Mouse (Mus musculus): ENCODE data around the gene Eif2a.

Eif2a gene

GRCm38 (mm10) chr3:58525652-58526407, at the start of gene Eif2a, which contains the start of gene Serp1:
TSS of gene Eif2a (plus strand) at chr3:58525821.
TSS of gene Serp1 (minus strand) at chr3:58525892.
- DNase-seq (ENCODE audit: low spot score in 2 of 2), result peak; percentile 95 to 96

DNA sequence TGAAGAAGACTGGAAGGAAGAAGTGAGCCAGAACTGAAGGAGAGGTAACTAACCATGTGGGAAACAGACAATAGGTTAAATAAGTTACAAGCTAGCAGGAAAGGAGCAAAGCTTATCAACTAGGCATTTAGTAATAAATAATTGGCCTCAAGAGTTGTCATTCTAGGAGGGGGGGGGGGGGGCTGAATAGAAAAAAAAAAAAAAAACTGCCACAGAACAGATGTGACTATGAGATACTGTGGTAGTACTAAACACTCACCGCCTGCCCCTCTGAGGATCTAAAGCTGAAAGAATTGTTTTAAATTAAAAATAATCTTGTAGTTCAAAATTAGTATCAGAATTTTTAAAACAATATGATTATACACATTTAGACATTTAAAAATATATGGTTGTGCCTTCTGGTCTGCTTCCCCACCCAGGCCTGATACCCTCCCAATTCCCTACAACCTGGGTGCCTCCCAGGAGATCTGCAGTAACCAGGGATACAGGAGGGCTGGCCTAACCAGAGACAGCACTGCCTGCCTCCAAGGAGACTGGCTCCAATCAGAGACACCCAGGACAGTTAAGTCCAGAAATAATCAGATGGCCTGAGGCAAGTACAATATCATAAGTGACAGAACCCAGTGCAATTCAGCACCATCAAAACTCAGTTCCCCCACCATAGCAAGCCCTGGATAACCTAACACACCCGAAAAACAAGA, 46.7 kb upstream of the Eif2a start:
- DNase-seq (ENCODE audit: low spot score in 2 of 2), result no peak

DNA sequence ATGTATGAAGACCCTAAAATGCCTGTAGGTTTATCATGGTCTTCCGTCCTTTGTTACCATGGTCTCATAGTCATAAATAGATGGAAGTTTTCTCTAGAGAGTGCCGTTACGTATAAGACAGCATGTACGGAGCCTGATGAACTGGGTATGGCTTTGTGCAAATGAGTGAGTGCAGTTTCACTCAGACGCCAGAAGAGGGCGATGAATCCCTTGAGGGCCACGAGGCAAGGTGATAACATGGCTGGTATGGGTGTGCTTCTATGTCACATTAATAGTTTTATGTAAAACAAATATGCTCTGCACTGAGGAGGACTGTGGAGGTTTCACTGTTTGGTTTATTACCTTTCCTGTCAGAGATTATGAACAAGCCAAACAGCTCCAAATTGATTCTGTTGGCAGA, 39.7 kb upstream of the Eif2a start:
- DNase-seq (ENCODE audit: low spot score in 2 of 2), result peak in 1 of 2 experiments; percentile 33

DNA sequence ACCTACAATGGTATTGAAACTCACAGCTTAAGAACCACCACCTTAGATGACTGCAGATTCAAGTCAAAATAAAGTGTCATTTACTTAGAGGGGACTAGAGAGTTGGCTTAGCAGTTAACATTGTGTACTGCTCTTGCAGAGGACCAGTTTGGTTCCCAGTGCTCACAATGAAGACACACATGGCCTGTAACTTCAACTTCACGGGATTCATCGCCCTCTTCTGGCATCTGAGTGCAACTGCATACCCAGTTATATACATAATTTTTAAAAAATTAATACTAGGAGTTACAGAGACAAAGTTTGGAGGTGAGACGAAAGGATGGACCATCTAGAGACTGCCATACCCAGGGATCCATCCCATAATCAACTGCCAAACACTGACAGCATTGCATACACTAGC, 38.5 kb upstream of the Eif2a start:
- DNase-seq (ENCODE audit: low spot score in 2 of 2), result no peak

- no peak for DNase-seq (ENCODE audit: low spot score in 2 of 2)
These were observed 37.4 kb upstream of the Eif2a start for GRCm38 (mm10) chr3:58487999-58488775.

- DNase-seq (ENCODE audit: low spot score in 2 of 2), result peak in 1 of 2 experiments; percentile 19
These were observed 34.8 kb upstream of the Eif2a start for GRCm38 (mm10) chr3:58490787-58491186.

DNA sequence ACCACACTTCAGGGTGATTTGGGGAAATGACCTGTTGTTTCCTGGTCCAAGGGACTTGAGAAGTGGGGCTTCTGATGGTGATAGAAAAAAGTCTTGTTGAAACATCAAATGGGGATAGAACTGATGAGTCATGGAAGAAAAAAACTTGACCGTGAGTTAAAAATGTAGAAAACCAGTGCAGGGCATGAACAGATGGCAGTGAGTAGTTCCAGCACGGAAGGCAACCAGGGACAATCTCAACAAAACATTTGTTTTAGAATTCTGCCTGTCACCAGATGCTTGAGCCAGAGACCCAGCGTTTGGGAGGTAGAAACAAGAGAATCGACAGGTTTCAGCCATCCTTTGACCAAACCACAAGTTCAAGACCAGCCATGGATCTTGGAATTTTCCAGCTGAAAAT, 32.0 kb upstream of the Eif2a start:
- DNase-seq (ENCODE audit: low spot score in 2 of 2), result no peak

- DNase-seq (ENCODE audit: low spot score in 2 of 2), result no peak
These were observed 23.7 kb upstream of the Eif2a start for GRCm38 (mm10) chr3:58501961-58502360.

GRCm38 (mm10) chr3:58503720-58504333, 21.8 kb upstream of the Eif2a start:
- no peak for DNase-seq (ENCODE audit: low spot score in 2 of 2)

DNA sequence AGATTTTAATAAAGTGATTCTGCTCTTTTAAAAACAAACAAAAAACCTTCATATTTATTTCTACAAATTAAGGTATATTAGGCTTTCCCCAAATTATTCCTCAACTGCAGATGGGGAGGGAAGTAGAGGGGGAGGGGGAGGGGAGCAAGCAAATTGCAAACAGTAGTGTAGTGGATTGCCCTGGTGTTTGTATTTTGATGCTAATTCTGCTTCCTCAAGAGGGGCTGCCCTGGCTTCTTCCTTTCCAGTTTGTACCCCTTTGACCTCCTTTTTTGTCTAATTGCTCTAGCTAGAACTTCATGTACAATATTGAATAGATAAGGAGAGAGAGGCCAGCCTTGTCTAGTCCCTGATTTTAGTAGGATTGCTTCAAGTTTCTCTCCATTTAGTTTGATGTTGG, 20.9 kb upstream of the Eif2a start:
- DNase-seq (ENCODE audit: low spot score in 2 of 2), result no peak

DNA sequence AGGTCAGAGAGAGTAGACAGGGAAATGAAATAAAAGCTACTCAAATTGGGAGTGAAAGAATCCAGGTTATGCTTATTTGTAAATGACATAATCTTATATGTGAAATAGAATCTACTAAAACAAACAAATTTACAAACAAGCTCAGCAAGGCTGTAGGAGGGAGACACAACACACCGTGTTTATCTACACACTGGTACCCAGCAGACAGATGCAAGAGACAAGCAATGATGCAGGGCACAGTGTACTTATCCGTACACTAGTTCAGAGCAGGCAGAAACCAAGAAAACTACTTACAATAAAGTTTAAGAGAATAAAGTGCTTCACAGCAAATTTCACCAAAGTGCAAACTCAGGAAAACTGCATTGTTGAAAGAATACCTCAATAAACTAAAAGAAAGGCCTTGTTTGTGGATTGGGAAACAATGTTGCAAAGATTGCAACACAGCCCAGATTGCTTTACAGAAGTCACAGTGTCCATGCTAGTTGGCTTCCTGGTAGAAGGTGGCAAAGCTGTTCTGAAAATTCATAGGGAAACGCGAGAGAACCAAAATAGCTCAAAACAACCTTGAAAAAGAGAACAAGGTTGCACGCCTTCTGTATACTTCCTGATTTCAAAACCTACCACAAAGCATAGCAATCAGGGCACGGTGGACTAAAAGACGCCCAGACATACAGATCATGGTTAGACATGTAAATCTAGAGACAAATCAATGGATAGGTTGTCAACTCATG, 17.4 kb upstream of the Eif2a start:
- no peak for DNase-seq (ENCODE audit: low spot score in 2 of 2)

- peak in 1 of 2 experiments; percentile 17 for DNase-seq (ENCODE audit: low spot score in 2 of 2)
These were observed 14.0 kb upstream of the Eif2a start for GRCm38 (mm10) chr3:58511581-58511980.

DNA sequence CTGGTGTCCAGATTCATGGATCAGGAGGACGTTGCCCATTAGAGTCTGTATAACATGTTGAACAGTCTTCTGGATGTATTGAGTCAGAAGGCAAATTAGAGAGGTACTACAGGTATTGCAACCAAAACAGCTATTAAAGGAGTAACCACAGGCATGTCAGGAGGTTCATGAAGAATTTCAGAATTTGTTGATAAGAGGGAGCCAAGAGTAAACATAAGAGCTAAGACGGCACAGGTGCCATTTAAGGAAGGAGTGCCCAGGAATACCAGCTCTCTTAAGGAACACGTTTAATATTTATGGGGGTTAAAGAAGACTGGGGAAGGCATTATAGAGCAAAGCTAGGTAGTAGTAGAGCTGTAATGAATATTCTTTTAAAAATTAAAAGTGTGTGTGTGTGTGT, 12.9 kb upstream of the Eif2a start:
- DNase-seq (ENCODE audit: low spot score in 2 of 2), result no peak

DNA sequence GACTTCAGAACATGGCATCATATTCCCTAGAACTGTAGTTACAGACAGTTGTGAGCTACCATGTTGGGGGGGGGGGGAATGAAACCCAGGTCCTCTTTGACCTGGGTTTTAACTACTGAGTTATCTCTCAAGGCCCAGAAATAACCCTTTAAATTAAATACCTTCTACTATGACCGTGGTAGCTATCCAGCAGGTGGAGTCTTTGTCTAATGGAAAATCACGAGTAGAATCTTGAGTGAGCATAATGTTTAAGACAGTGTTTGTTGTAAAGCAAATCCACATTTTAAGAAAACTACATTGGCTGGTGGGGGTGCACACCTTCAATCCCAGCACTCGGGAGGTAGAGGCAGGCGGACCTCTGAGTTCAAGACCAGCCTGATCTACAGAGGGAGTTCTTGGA, 12.1 kb upstream of the Eif2a start:
- DNase-seq (ENCODE audit: low spot score in 2 of 2), result no peak

DNA sequence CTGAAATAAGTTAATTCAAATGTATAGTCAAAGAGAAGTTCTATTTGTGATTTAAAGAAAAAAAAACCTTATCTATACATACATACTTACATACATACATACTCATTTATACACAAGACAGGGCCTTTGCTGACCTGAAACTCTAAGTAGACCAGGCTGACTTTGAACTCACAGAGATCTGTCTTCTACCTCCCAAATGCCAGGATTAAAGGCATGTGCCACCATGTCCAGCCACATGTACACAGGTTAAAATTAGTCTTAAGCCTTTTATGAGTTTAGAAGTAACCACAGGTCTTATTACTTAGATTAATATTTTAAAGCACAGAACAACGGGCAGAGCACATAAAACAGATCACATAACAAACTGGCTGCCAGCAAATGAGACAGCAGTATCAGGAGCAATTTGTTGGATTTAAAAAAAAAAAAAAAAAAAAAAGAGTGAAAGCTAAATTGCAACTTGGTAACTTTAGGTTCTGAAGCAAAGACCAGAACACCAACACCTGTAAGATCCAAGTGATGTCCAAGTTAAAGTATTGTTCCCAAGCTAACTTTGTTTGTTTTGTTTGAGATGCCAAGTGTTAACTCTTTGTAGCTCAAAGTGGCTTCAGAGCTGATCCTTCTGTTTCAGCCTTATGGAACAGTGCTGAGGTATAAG, 9.5 kb upstream of the Eif2a start:
- no peak for DNase-seq (ENCODE audit: low spot score in 2 of 2)

- peak in 1 of 2 experiments; percentile 22 for DNase-seq (ENCODE audit: low spot score in 2 of 2)
These were observed 9.0 kb upstream of the Eif2a start for GRCm38 (mm10) chr3:58516602-58516976.

DNA sequence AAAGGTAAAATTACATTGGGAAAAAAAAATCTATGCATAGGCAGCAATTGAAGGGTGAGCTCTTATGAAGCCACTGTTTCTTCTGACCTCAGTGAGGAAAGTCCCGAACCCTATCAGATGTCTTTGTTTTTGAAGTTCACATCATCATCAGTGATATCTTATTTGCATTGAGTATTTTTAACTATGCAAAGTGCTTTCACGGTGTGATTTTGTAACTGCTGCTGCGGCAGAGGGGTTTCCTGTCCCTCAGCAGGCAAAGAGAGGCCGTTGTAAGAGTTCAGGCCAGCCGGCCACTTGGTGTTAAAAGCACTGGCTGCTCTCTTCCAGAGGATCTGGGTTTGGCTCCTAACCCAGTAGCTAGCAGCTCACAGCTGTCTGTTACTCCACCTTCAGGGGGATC, 8.4 kb upstream of the Eif2a start:
- DNase-seq (ENCODE audit: low spot score in 2 of 2), result peak; percentile 36 to 55

- peak in 1 of 2 experiments; percentile 18 for DNase-seq (ENCODE audit: low spot score in 2 of 2)
These were observed 7.8 kb upstream of the Eif2a start for GRCm38 (mm10) chr3:58517800-58518199.

DNA sequence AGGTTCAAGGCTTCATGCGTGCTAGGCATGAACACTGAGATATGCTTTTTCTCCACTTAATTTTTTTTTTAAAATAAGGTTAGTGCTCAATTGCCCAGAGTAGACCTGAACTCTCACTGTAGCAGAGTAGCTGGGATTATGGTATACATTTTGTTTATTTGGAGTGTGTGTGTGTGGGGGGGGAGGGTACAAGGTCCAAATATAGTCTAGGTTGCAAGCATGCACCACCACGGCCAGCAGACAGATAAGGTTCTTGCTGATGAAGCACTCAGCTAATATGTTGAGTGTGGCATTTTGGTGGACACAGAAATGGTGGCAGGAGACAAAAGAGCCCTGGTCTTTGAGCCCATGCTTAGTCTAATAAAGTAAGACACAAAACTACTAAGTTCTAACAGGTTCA, 6.7 kb upstream of the Eif2a start:
- no peak for DNase-seq (ENCODE audit: low spot score in 2 of 2)

DNA sequence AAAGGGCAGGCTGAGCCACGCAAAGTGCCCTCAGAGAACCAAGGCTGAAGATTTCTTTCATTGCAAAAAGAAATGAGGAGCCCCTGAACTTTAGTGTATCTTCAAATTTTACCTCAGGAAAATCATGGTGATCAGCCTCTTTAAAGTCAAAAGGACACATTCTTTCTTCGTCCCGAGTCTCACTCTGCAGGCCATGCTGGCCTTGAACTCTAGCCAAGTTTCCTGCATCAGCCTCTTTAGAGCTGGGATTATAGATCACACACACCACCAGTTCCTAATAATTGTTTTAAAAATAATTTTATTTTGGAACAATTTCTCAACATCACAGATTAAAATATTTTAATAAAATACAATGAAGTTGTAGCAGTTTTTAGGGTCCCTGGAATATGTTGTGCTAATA, 6.1 kb upstream of the Eif2a start:
- no peak for DNase-seq (ENCODE audit: low spot score in 2 of 2)

DNA sequence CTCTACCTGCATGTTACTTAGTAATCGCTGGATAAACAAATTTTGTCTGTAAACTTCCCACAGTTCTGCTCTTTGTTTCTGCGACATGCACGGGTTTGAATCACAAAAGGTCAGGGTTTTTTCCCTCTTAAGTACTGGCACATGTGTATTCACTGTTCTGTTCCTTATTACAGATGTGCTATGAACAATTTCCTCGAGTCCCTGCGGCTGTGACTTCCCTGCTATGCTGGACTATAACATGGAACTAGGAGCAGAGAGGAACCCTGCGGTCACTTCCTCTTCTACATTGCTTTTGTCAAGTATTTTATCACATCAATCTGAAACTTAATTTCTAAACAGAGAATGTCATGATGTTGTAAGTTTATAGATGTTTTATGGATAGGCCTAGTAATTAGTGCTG, 5.3 kb upstream of the Eif2a start:
- no peak for DNase-seq (ENCODE audit: low spot score in 2 of 2)

Data from spleen, postnatal 14 days (tissue).